Mouse (Mus musculus) embryonic facial prominence, embryonic 11.5 days (tissue): ENCODE measurements around the gene Adamts16. TPM values are rescaled to one million over a fixed set of nuclear protein-coding genes. Genes with fewer than 3 reads are reported as not detected.
"Not testable (repeated sequence)": the region's sequence is repeated elsewhere in the genome, so short reads cannot be mapped to it uniquely, and the experiment has no call there.

Source experiments
- ATAC-seq: fragments of 200-750 bp; cut with Nextera tagmentation; replicated peaks from 2 replicates; pipeline ENCODE4 v1.8.0; 2017; ENCODE audit warnings: low read depth; ENCODE audit not compliant: insufficient number of reproducible peaks, low FRiP score, low TSS enrichment
- DNase-seq: peaks from one replicate; pipeline ENCODE4 v3.0.0-alpha.2; 2015; ENCODE audit warnings: low spot score
- H3K27ac ChIP-seq: fragments of 300-500 bp; sonication (generic); replicated peaks from 2 replicates; pipeline ENCODE4 v1.5.1; 2014; ENCODE audit warnings: mild to moderate bottlenecking, low read depth, low read length, control low read depth
- H3K27me3 ChIP-seq: fragments of 300-500 bp; sonication (generic); 2 replicates; pipeline ENCODE4 v1.6.1; 2014; ENCODE audit warnings: mild to moderate bottlenecking, low read length, moderate library complexity, mixed read lengths; ENCODE audit not compliant: control insufficient read depth, insufficient read depth
- H3K36me3 ChIP-seq: fragments of 300-500 bp; sonication (generic); replicated peaks from 2 replicates; pipeline ENCODE4 v1.6.1; 2014; ENCODE audit warnings: low read depth, mild to moderate bottlenecking, low read length, moderate library complexity, mixed read lengths; ENCODE audit not compliant: control insufficient read depth, insufficient read depth
- H3K4me1 ChIP-seq: fragments of 300-500 bp; sonication (generic); 2 replicates; pipeline ENCODE4 v1.6.1; 2014; ENCODE audit warnings: low read length, mixed read lengths; ENCODE audit not compliant: control insufficient read depth, insufficient read depth
- H3K4me2 ChIP-seq: fragments of 300-500 bp; sonication (generic); 2 replicates; pipeline ENCODE4 v1.6.1; 2014; ENCODE audit warnings: low read depth, mild to moderate bottlenecking, control low read depth, low read length, moderate library complexity
- H3K4me3 ChIP-seq: fragments of 300-500 bp; sonication (generic); 2 replicates; pipeline ENCODE4 v1.5.1; 2014; ENCODE audit warnings: low read depth, low read length, control low read depth
- H3K9ac ChIP-seq: fragments of 300-500 bp; sonication (generic); replicated peaks from 2 replicates; pipeline ENCODE4 v1.6.1; 2014; ENCODE audit warnings: mild to moderate bottlenecking, control low read depth, low read length
- H3K9me3 ChIP-seq: fragments of 300-500 bp; sonication (generic); replicated peaks from 2 replicates; pipeline ENCODE4 v1.6.1; 2016; ENCODE audit warnings: mild to moderate bottlenecking, low read length, inconsistent platforms, mixed read lengths; ENCODE audit not compliant: control insufficient read depth
- WGBS: fragments of 180-500 bp; shearing (Covaris S2); extraction: QIAGEN DNeasy Blood & Tissue Kit; methylation state at CpG from one replicate; pipeline ENCODE4 v1.1.7; 2014; 5-methylcytosine and 5-hydroxymethylcytosine counted together
- polyA plus RNA-seq: library from polyadenylated mRNA; unstranded; fragments of >200 nt; fragmentation: Nextera tagmentation; extraction: Ambion mirVana; gene quantifications from 2 replicates; pipeline ENCODE4 v1.2.1, GENCODE M21; 2014

Gene Adamts16
- 0.53 and 0.60 TPM in 2 replicates for polyA plus RNA-seq

GRCm38 (mm10) chr13:70841421-70841904 lies at the start of gene Adamts16:
TSS of gene Adamts16 (minus strand) at chr13:70841811.
- no peaks in the 10 kb centered on the region for H3K9me3 ChIP-seq
- DNase-seq (no peak), ATAC-seq (peak; percentile 27; the same call in 1 of the 2 replicates)
- WGBS: 2% methylated on average over 18 of the region's 18 CpGs
- H3K4me1 ChIP-seq: no peaks in the 10 kb centered on the region
- H3K27ac ChIP-seq: no peak within 1 kb of the TSS
- H3K36me3 ChIP-seq: no peaks in the 10 kb centered on the region
- H3K9ac ChIP-seq: peak within 1 kb of the TSS; percentile 22; the same call in 1 of the 2 replicates
- H3K4me3 ChIP-seq: peak within 1 kb of the TSS; percentile 27
- H3K27me3 ChIP-seq: peaks cover 19% of the 10 kb centered on the region
- H3K4me2 ChIP-seq: peak within 1 kb of the TSS; percentile 50

DNA sequence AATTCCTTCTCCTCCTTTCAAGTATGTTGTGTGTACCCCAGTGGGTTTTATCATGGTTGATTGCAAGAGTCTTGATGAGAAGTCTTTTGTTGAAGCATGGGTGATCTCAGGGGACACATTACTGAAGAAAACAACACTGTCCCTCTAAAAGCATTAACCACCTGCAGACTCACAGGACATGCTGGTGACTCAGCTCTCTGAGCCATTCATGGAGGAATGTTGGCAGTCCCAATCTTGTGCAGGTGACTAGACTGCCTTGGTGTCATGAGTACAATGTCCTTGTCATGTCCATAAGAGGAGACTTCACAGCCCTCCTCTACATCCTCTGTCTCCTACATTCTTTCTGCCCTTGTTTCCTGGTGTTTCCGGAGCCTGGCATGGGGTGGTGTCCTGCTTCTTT lies 45.5 kb upstream of the Adamts16 start:
- no peak overlapping the region for H3K4me3 ChIP-seq
- DNase-seq (no peak), ATAC-seq (no peak)
- H3K4me1 ChIP-seq: no peaks in the 10 kb centered on the region
- H3K36me3 ChIP-seq: no peaks in the 10 kb centered on the region
- H3K27ac ChIP-seq: no peak overlapping the region
- 87% methylated on average over 1 of the region's 1 CpGs for WGBS
- no peak overlapping the region for H3K4me2 ChIP-seq
- H3K9ac ChIP-seq: no peak overlapping the region
- no peaks in the 10 kb centered on the region for H3K27me3 ChIP-seq
- no peaks in the 10 kb centered on the region for H3K9me3 ChIP-seq

DNA sequence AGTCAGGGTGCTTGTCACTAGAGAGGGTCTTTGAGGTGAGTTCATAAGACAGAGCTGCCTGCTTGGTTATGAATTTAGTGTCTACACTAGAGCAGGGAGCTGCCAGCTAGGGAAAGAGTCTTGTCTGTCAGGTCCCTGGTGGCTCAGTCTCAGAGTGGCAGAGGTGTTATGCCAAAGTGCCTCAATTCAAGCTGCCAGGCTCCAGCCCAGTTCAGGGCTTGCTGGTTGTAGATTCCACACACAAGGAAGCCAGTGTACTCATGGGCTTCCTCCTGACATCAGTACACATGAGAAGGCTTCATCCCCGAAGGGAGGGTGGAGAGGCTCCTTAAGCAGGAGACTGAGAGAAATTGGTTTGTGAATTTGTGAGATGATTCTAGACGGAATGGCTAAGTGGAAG lies 43.4 kb upstream of the Adamts16 start:
- Histone ChIP-seq H3K9me3 (no peaks in the 10 kb centered on the region), H3K9ac (no peak overlapping the region), H3K4me3 (no peak overlapping the region), H3K4me1 (no peaks in the 10 kb centered on the region), H3K27ac (no peak overlapping the region), H3K27me3 (no peaks in the 10 kb centered on the region), H3K4me2 (no peak overlapping the region), H3K36me3 (no peaks in the 10 kb centered on the region)
- WGBS: 78% methylated on average over 2 of the region's 2 CpGs
- no peak for ATAC-seq
- no peak for DNase-seq

DNA sequence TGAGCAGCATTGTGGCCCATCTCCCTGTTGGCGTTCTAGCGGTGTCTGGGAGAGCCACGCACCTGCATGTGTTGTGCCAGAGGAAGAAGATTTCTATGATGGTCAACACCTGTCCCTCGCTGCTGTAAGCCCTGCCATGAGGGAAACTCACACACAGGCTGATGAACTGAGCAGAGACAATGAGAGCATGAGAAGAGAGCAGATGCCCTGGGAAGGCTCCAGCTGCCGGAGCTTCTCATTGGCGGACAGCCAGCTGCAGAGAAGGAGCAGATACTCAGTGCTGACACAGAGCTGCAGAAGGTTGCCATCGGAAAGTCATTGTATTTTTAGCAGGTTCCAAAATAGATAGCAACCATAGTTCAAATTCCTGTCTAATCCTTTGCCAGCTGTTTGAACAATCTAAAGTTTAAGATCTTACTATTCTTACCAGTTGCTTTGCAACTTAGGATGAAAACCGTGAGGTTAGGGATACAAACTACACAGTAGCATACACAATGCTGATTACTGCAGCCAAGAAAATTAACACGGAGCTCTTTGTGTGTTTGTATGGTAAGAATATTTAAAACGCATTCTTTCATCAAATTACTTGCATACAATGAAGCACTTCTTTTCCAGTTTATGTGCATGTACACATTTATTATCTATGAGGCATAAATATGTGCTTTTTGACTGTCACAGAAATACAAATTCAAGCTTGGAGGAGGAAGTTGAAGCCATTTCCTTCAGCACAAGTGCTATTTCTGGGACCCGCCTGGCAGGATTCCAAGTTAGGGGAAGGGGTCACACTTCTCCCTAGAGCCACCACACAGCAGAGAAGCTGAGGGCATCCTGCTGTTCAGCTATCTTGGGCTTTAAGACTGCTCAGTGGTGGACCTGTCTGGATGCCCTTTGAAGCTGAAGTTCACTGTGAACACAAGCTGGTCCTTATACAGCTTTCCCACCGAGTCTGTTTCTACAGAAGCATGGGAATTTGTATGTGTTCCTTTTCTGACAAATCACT lies 42.6 kb upstream of the Adamts16 start:
- no peak overlapping the region for H3K4me3 ChIP-seq
- ATAC-seq (no peak), DNase-seq (no peak)
- no peak overlapping the region for H3K4me2 ChIP-seq
- no peak overlapping the region for H3K9ac ChIP-seq
- no peaks in the 10 kb centered on the region for H3K27me3 ChIP-seq
- no peaks in the 10 kb centered on the region for H3K9me3 ChIP-seq
- 71% methylated on average over 12 of the region's 12 CpGs for WGBS
- H3K27ac ChIP-seq: no peak overlapping the region
- H3K36me3 ChIP-seq: no peaks in the 10 kb centered on the region
- no peaks in the 10 kb centered on the region for H3K4me1 ChIP-seq

- not testable (repeated sequence) for H3K36me3 ChIP-seq, H3K4me3 ChIP-seq, H3K9ac ChIP-seq, H3K9me3 ChIP-seq, H3K27ac ChIP-seq, ATAC-seq, H3K4me1 ChIP-seq, H3K4me2 ChIP-seq, H3K27me3 ChIP-seq, DNase-seq
- WGBS: 42% methylated on average over 2 of the region's 2 CpGs
These were observed 38.4 kb upstream of the Adamts16 start for GRCm38 (mm10) chr13:70879971-70880370.

DNA sequence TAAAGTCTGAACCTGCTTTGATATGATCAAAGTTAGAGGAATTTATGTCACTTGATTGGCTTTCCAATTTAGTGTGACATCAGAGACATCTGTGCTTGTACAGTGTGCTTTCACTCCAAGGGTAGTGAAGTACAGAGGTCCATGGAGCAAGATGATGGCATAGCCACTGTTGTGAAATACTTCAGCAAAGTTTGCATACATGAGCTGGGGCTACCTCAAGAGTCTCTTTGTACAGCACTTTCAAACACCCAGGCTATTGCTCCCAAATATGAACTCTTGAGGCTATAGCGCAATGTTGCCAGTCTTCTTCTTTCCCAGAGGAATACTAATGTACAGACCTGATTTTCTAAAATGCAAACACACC lies 35.9 kb upstream of the Adamts16 start:
- DNase-seq (no peak), ATAC-seq (no peak)
- no peaks in the 10 kb centered on the region for H3K27me3 ChIP-seq
- H3K4me1 ChIP-seq: no peaks in the 10 kb centered on the region
- WGBS: 98% methylated on average over 1 of the region's 1 CpGs
- no peak overlapping the region for H3K27ac ChIP-seq
- no peak overlapping the region for H3K9ac ChIP-seq
- H3K4me3 ChIP-seq: no peak overlapping the region
- H3K9me3 ChIP-seq: no peaks in the 10 kb centered on the region
- no peaks in the 10 kb centered on the region for H3K36me3 ChIP-seq
- H3K4me2 ChIP-seq: no peak overlapping the region

GRCm38 (mm10) chr13:70876648-70877549 lies 35.3 kb upstream of the Adamts16 start:
- 71% methylated on average over 10 of the region's 10 CpGs for WGBS
- DNase-seq (no peak), ATAC-seq (peak; percentile 62; the same call in 1 of the 2 replicates)
- Histone ChIP-seq H3K4me1 (no peaks in the 10 kb centered on the region), H3K27ac (no peak overlapping the region), H3K4me2 (no peak overlapping the region), H3K36me3 (no peaks in the 10 kb centered on the region), H3K4me3 (no peak overlapping the region), H3K9me3 (no peaks in the 10 kb centered on the region), H3K9ac (no peak overlapping the region), H3K27me3 (no peaks in the 10 kb centered on the region)
